Mouse (Mus musculus) spleen, adult 2 months (tissue): ENCODE measurements at regions not wholly inside any gene's neighbourhood (a gene's known extent, or its start where the extent isn't known, plus 50 kb on each side); places are given as distances from the start of the nearest gene placed in this dataset.

ENCODE experiments used
- DNase-seq, 2 experiments: peaks; one replicate each; pipeline versions ENCODE4 v3.0.0 to v3.0.0-alpha.2; 2012 to 2021; ENCODE audit warnings: low spot score in 2 of 2, low read depth in 1 of 2
- H3K27ac ChIP-seq: fragments of 200-500 bp; 2 replicates; pipeline ENCODE4 v1.5.1; 2012; ENCODE audit warnings: low read length, inconsistent platforms; ENCODE audit not compliant: insufficient read depth
- H3K27me3 ChIP-seq: fragments of 200-500 bp; 2 replicates; pipeline ENCODE4 v1.6.1; 2012; ENCODE audit warnings: mild to moderate bottlenecking, moderate library complexity, low read length, inconsistent platforms; ENCODE audit not compliant: control insufficient read depth, insufficient read depth
- H3K36me3 ChIP-seq: fragments of 200-500 bp; 2 replicates; pipeline ENCODE4 v1.6.1; 2012; ENCODE audit warnings: mild to moderate bottlenecking, low read length, inconsistent platforms; ENCODE audit not compliant: control insufficient read depth, insufficient read depth
- H3K4me1 ChIP-seq: fragments of 200-500 bp; 2 replicates; pipeline ENCODE4 v1.6.1; 2011; ENCODE audit warnings: inconsistent platforms; ENCODE audit not compliant: control insufficient read depth, insufficient read depth, insufficient read length
- H3K4me3 ChIP-seq: fragments of 200-500 bp; 2 replicates; pipeline ENCODE4 v1.5.1; 2011; ENCODE audit warnings: mild to moderate bottlenecking, inconsistent platforms; ENCODE audit not compliant: insufficient read depth, insufficient read length; ENCODE audit errors: extremely low read depth
- CTCF ChIP-seq: fragments of 200-500 bp; IDR thresholded peaks from 2 replicates; pipeline ENCODE4 v1.5.1; 2011; ENCODE audit warnings: mild to moderate bottlenecking, inconsistent platforms; ENCODE audit not compliant: insufficient read depth, insufficient read length, insufficient replicate concordance; ENCODE audit errors: extremely low read depth
- POLR2A ChIP-seq: fragments of 200-500 bp; IDR thresholded peaks from 2 replicates; pipeline ENCODE4 v1.6.1; 2011; ENCODE audit warnings: low read depth, low read length, inconsistent platforms
- WGBS: fragments of 180-500 bp; shearing (Covaris S2); methylation state at CpG from one replicate; pipeline ENCODE4 v1.1.7; 2018; 5-methylcytosine and 5-hydroxymethylcytosine counted together

DNA sequence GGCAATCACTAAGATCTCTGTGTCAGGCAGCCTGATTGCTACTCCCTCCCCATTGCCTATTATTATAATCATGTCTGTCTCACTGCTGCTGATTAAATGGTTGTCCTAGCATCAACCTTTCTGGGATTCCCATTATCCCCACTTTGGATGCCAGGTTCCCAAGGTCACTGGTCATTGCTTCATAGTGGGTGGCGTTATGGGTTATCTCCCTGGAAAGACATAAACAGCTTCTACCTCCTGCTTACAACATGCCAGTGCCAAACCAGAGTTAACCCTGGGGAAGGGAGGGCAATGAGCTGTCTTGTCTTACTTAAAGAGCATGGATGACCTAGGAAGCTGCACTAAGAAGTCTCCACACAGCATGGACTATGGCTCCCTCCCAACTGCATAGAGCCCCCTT lies 136.9 kb downstream of the Uaca start:
- Histone ChIP-seq H3K27ac (no peak overlapping the region), H3K36me3 (no peaks in the 10 kb centered on the region), H3K27me3 (no peaks in the 10 kb centered on the region), H3K4me3 (no peak overlapping the region), H3K4me1 (no peaks in the 10 kb centered on the region)
- whole genome bisulfite sequencing = 91% methylated on average over 1 of the region's 1 CpGs
- DNase-seq = no peak
- TF ChIP-seq CTCF (no peak), POLR2A (no peak)

DNA sequence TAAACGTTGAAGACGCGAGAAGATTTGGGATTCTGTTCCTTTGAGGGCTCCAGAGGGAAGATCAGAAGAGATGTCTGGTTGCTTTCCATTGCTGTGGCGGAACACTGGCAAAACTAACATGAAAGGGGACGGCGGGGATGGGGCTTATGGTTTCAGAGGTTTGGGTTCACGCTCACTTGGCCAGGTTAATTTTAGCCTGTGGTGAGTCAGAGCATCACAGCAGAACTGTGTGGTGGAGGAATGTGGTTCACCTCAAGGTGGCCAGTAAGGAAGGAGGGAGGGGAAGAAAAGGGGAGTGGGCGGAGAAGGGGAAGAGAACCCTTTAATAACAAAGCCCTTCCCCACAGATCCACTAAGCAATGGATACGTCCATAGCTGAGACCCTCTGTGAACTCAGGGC lies 142.6 kb downstream of the Uaca start:
- no peak for DNase-seq
- H3K36me3 ChIP-seq = no peaks in the 10 kb centered on the region
- no peaks in the 10 kb centered on the region for H3K27me3 ChIP-seq
- TF ChIP-seq POLR2A = no peak
- no peak for TF ChIP-seq CTCF
- H3K4me3 ChIP-seq = no peak overlapping the region
- H3K4me1 ChIP-seq = peaks cover 6% of the 10 kb centered on the region; the same call in 1 of the 2 replicates
- no peak overlapping the region for H3K27ac ChIP-seq
- WGBS = 29% methylated on average over 9 of the region's 9 CpGs

DNA sequence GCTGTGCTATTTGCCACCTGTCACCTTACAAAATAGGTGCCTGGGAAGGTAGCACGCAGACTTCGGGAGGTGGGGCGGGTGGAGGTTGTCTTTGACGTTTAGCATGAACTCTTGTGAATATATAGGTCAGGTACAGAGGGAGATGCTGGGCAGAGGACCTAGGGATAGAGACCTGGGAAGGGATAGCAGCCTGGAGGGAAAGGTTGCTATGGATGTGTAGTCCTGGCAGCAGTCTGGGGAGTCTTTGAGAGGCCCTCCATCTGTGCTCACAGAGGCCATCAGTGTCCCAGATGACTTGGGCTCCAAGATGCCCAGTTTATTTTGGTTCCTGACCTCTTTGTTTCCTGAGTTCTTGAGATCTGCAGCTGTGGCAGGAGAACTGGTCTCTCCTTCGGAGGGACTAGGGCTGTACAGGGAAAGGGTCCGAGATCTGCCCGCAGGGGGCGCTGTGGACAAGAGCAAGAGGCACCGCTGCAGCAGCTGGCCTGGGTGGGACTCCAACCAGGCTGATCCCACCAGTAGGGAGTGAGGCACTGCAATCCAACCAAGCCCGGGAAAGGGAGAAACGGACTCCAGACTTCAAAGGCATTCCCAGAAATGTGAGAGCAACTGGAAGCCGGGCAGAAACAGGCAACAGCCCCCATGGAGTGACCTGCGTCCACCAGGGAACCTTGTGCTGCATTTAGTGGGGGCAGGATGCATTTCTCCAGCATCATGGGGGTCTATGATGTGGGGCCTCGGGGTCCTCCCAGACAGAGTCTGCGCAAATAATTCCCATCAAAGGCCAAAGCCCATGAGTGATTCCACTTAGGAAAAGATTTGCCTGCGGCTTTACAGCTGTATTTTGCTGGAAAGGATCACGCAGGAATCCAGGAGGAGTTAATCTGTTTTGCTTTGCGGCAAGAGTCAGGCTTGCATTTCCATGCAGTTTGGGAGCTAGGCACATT lies 145.8 kb downstream of the Uaca start:
- Histone ChIP-seq H3K4me3 (no peak overlapping the region), H3K4me1 (peaks cover 6% of the 10 kb centered on the region; the same call in 1 of the 2 replicates), H3K27ac (no peak overlapping the region), H3K27me3 (no peaks in the 10 kb centered on the region), H3K36me3 (no peaks in the 10 kb centered on the region)
- 55% methylated on average over 18 of the region's 18 CpGs for WGBS
- DNase-seq = peak; percentile 15 to 66
- TF ChIP-seq CTCF (peak; percentile 74), POLR2A (no peak)

DNA sequence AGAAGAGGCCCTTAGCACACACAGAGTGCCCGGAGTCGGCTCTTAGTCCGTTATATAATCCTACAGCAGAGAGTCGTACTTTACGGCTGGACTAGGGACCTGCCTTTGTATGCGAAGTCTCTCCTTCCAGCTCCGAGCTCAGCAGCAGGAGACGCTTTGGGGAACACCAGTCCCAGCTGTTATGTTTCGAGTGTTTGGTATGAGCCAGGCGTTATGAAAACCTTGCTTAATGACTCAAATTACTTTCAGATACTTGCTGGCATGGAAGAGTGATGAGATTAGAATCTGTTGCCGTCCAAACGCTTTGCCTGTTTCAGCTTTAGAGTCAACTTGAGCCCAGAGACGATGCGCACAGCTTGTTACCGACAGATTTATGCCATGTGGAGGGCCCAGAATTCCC lies 153.0 kb downstream of the Uaca start:
- Histone ChIP-seq H3K36me3 (no peaks in the 10 kb centered on the region), H3K27me3 (no peaks in the 10 kb centered on the region), H3K4me1 (no peaks in the 10 kb centered on the region), H3K27ac (no peak overlapping the region), H3K4me3 (no peak overlapping the region)
- TF ChIP-seq POLR2A (no peak), CTCF (no peak)
- 91% methylated on average over 15 of the region's 15 CpGs for WGBS
- DNase-seq = no peak

DNA sequence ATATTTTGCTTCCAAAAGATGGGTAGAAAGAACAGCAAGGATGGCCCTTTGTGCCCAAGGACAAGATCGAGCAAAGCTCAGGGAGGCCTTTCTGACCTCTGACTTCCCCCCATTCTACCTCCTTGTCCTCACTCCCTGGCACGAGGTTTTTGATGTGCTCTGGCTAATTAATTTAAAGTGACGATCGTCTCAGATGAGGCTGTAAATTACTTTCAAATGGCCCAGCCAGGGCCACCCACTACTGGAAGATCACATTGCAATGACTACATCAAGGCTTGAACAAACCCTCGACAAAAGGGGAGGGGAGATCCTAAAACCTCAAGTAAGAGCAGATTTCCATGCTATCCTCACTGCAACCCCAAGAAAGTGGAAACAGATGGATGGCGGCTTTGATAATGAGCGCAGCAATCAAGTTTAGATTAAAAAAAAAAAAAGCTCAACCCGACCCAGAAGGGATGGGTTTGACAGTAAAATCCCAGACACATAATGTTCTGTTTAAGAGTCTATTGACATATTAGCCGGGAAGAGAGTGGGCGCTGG lies 154.3 kb downstream of the Uaca start:
- Histone ChIP-seq H3K4me3 (no peak overlapping the region), H3K4me1 (no peaks in the 10 kb centered on the region), H3K27ac (no peak overlapping the region), H3K36me3 (no peaks in the 10 kb centered on the region), H3K27me3 (no peaks in the 10 kb centered on the region)
- 82% methylated on average over 10 of the region's 10 CpGs for WGBS
- TF ChIP-seq POLR2A = no peak
- no peak for TF ChIP-seq CTCF
- DNase-seq = no peak

DNA sequence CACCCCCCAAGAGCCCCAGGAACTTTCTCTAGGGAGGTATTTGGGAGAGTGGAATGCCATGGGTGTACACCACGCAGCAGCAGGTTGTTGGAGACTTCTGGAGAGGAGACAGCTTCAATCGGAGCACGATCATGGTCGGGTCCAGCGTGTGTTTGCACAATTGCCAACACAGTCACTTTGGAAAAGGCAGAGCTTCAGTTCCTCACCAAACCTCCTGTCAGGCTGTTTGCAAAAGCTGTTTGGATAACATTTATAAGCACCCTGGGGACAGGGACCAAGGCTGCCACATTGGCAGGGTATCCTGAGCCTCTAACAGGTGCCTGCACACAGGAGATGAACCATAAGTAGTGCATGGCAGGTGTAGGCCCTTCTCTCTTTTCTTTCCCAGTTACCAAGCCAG lies 155.8 kb downstream of the Uaca start:
- 94% methylated on average over 5 of the region's 5 CpGs for WGBS
- no peaks in the 10 kb centered on the region for H3K4me1 ChIP-seq
- no peaks in the 10 kb centered on the region for H3K36me3 ChIP-seq
- TF ChIP-seq POLR2A (no peak), CTCF (no peak)
- H3K27me3 ChIP-seq = no peaks in the 10 kb centered on the region
- H3K4me3 ChIP-seq = no peak overlapping the region
- H3K27ac ChIP-seq = no peak overlapping the region
- DNase-seq = no peak
